Mouse (Mus musculus) cerebellum, adult 2 months (tissue): ENCODE results near the gene Lrrc42. TPM values are rescaled to one million over a fixed set of nuclear protein-coding genes. Genes with fewer than 3 reads are reported as not detected.

Experiments used
- DNase-seq, 2 experiments: peaks; one replicate each; pipeline ENCODE4 v3.0.0; 2021
- H3K27ac ChIP-seq: fragments of 200-500 bp; 2 replicates; pipeline ENCODE4 v1.5.1; 2012; ENCODE audit warnings: low read length, control low read depth, inconsistent platforms; ENCODE audit not compliant: insufficient read depth
- H3K27me3 ChIP-seq: fragments of 200-500 bp; 2 replicates; pipeline ENCODE4 v1.6.1; 2012; ENCODE audit warnings: inconsistent platforms, mild to moderate bottlenecking, low read length, moderate library complexity; ENCODE audit not compliant: control insufficient read depth, insufficient read depth
- H3K4me1 ChIP-seq: fragments of 200-500 bp; 2 replicates; pipeline ENCODE4 v1.6.1; 2011; ENCODE audit warnings: low read length; ENCODE audit not compliant: control insufficient read depth, insufficient read depth
- H3K4me3 ChIP-seq: fragments of 200-500 bp; replicated peaks from 2 replicates; pipeline ENCODE3; 2011; ENCODE audit warnings: mild to moderate bottlenecking, low read depth, low read length, control low read depth; ENCODE audit not compliant: insufficient read depth
- CTCF ChIP-seq: fragments of 200-500 bp; IDR thresholded peaks from 2 replicates; pipeline ENCODE4 v1.5.1; 2011; ENCODE audit warnings: low read depth, mild to moderate bottlenecking, control low read depth, low read length, moderate library complexity, borderline replicate concordance; ENCODE audit not compliant: insufficient read depth
- POLR2A ChIP-seq: fragments of 200-500 bp; IDR thresholded peaks from 2 replicates; pipeline ENCODE4 v1.6.1; 2011; ENCODE audit warnings: low read length, control low read depth, borderline replicate concordance; ENCODE audit not compliant: insufficient read depth
- WGBS: fragments of 180-500 bp; shearing (Covaris S2); methylation state at CpG from one replicate; pipeline ENCODE4 v1.1.7; 2018; 5-methylcytosine and 5-hydroxymethylcytosine counted together
- polyA plus RNA-seq: library from polyadenylated mRNA; depleted of rRNA; stranded (reverse); fragments of >200 nt; gene quantifications from 2 replicates; pipeline ENCODE4 v1.2.3, GENCODE M21; 2012

Lrrc42 gene
- polyA plus RNA-seq, 1 experiment, result 24.1 TPM

- no peaks in the 10 kb centered on the region for H3K27me3 ChIP-seq
- H3K4me1 ChIP-seq, result 0 out of 2 replicates have a peak, but pooled peaks cover 2% of the 10 kb centered on the region
- H3K4me3 ChIP-seq, result no peak overlapping the region
- no peak for DNase-seq
- no peak overlapping the region for H3K27ac ChIP-seq
- no peak for TF ChIP-seq CTCF
- TF ChIP-seq POLR2A, result no peak
- 85% methylated on average over 1 of the region's 1 CpGs for WGBS
These were observed 7.3 kb downstream of the Lrrc42 start for GRCm38 (mm10) chr4:107246040-107246439.

- no peak for TF ChIP-seq POLR2A
- TF ChIP-seq CTCF, result no peak
- Histone ChIP-seq H3K27ac (no peak overlapping the region), H3K27me3 (no peaks in the 10 kb centered on the region), H3K4me3 (no peak overlapping the region), H3K4me1 (0 out of 2 replicates have a peak, but pooled peaks cover 2% of the 10 kb centered on the region)
- DNase-seq, result no peak
- 66% methylated on average over 2 of the region's 2 CpGs for WGBS
These were observed 8.0 kb downstream of the Lrrc42 start for GRCm38 (mm10) chr4:107245368-107245767.

- TF ChIP-seq CTCF (no peak), POLR2A (no peak)
- no peak for DNase-seq
- Histone ChIP-seq H3K4me1 (0 out of 2 replicates have a peak, but pooled peaks cover 2% of the 10 kb centered on the region), H3K27ac (no peak overlapping the region), H3K27me3 (no peaks in the 10 kb centered on the region), H3K4me3 (no peak overlapping the region)
- 66% methylated on average over 6 of the region's 6 CpGs for WGBS
These were observed 9.7 kb downstream of the Lrrc42 start for GRCm38 (mm10) chr4:107243365-107244333.

- 87% methylated on average over 6 of the region's 6 CpGs for WGBS
- Histone ChIP-seq H3K4me1 (0 out of 2 replicates have a peak, but pooled peaks cover 2% of the 10 kb centered on the region), H3K4me3 (no peak overlapping the region), H3K27ac (no peak overlapping the region), H3K27me3 (no peaks in the 10 kb centered on the region)
- TF ChIP-seq CTCF (no peak), POLR2A (no peak)
- no peak for DNase-seq
These were observed 13.1 kb downstream of the Lrrc42 start for GRCm38 (mm10) chr4:107240196-107240595.

- WGBS, result 85% methylated on average over 2 of the region's 2 CpGs
- DNase-seq, result no peak
- H3K4me3 ChIP-seq, result no peak overlapping the region
- no peak for TF ChIP-seq CTCF
- TF ChIP-seq POLR2A, result no peak
- H3K4me1 ChIP-seq, result no peaks in the 10 kb centered on the region
- H3K27me3 ChIP-seq, result no peaks in the 10 kb centered on the region
- no peak overlapping the region for H3K27ac ChIP-seq
These were observed 15.1 kb downstream of the Lrrc42 start for GRCm38 (mm10) chr4:107238253-107238652.

- 48% methylated on average over 3 of the region's 3 CpGs for WGBS
- Histone ChIP-seq H3K4me3 (no peak overlapping the region), H3K27ac (no peak overlapping the region), H3K4me1 (no peaks in the 10 kb centered on the region), H3K27me3 (no peaks in the 10 kb centered on the region)
- no peak for TF ChIP-seq CTCF
- TF ChIP-seq POLR2A, result no peak
- no peak for DNase-seq
These were observed 21.1 kb downstream of the Lrrc42 start for GRCm38 (mm10) chr4:107232219-107232618.

GRCm38 (mm10) chr4:107226313-107226712 is 27.0 kb downstream of the Lrrc42 start:
- Histone ChIP-seq H3K4me1 (peaks cover 9% of the 10 kb centered on the region; the same call in 1 of the 2 replicates), H3K4me3 (no peak overlapping the region), H3K27ac (no peak overlapping the region), H3K27me3 (no peaks in the 10 kb centered on the region)
- 96% methylated on average over 2 of the region's 2 CpGs for WGBS
- no peak for DNase-seq
- TF ChIP-seq POLR2A (no peak), CTCF (no peak)
